Mouse (Mus musculus) liver, postnatal 0 days (tissue): ENCODE measurements around the gene Rbm4b.

Source experiments
- CTCF ChIP-seq: sonication (generic); IDR thresholded peaks from 2 replicates; pipeline ENCODE4 v1.5.1; 2016; ENCODE audit warnings: antibody characterized with exemption, low read depth
- EP300 ChIP-seq: IDR thresholded peaks from 2 replicates; pipeline ENCODE4 v1.6.1; 2016; ENCODE audit warnings: antibody characterized with exemption, low read depth, mild to moderate bottlenecking

GRCm38 (mm10) chr19:4712781-4713526, 43.3 kb upstream of the Rbm4b start:
- TF ChIP-seq CTCF (no peak), EP300 (no peak)
